Mouse (Mus musculus): Measurements from ENCODE around the gene Tmem44. TPM values are rescaled to one million over a fixed set of nuclear protein-coding genes. Genes with fewer than 3 reads are reported as not detected.
"Not testable (repeated sequence)": the region's sequence is repeated elsewhere in the genome, so short reads cannot be mapped to it uniquely, and the experiment has no call there.

Tmem44 gene
- total RNA-seq, 2 experiments from 2014 or later = 69.9 to 74.0 TPM

GRCm38 (mm10) chr16:30477791-30478190 lies 72.9 kb downstream of the Tmem44 start:
- no peak overlapping the region for H3K4me3 ChIP-seq
- H3K27ac ChIP-seq = no peak overlapping the region
- TF ChIP-seq CTCF (IDR thresholded peaks at IDR 0.05) = no peak
- DNase-seq (ENCODE audit: extremely low spot score in 1 of 2, low spot score in 2 of 2) = no peak
- intact Hi-C loops (cut with DNase I) = no loop called here

GRCm38 (mm10) chr16:30477006-30477405 lies 73.6 kb downstream of the Tmem44 start:
- Histone ChIP-seq H3K27ac (no peak overlapping the region), H3K4me3 (no peak overlapping the region)
- intact Hi-C loops (cut with DNase I) = no loop called here
- DNase-seq (ENCODE audit: extremely low spot score in 1 of 2, low spot score in 2 of 2) = no peak
- TF ChIP-seq CTCF (IDR thresholded peaks at IDR 0.05) = no peak

- TF ChIP-seq CTCF (IDR thresholded peaks at IDR 0.05) = no peak; the same call in 1 of the 2 replicates
- intact Hi-C loops (cut with DNase I) = no loop called here
- no peak overlapping the region for H3K27ac ChIP-seq
Measured at GRCm38 (mm10) chr16:30475633-30476461, 74.8 kb downstream of the Tmem44 start.

GRCm38 (mm10) chr16:30472447-30472846 lies 78.2 kb downstream of the Tmem44 start:
- intact Hi-C loops (cut with DNase I) = no loop called here
- H3K4me3 ChIP-seq = no peak overlapping the region
- H3K27ac ChIP-seq = no peak overlapping the region
- TF ChIP-seq CTCF (IDR thresholded peaks at IDR 0.05) = no peak
- DNase-seq (ENCODE audit: extremely low spot score in 1 of 2, low spot score in 2 of 2) = no peak

More at GRCm38 (mm10) chr16:30475633-30476461, 74.8 kb downstream of the Tmem44 start:
- no peak overlapping the region for H3K4me3 ChIP-seq
- DNase-seq (ENCODE audit: extremely low spot score in 1 of 2, low spot score in 2 of 2) = no peak

- no peak for DNase-seq (ENCODE audit: extremely low spot score in 1 of 2, low spot score in 2 of 2)
- H3K4me3 ChIP-seq = no peak overlapping the region
- no peak for TF ChIP-seq CTCF (IDR thresholded peaks at IDR 0.05)
- intact Hi-C loops (cut with DNase I) = no loop called here
- H3K27ac ChIP-seq = no peak overlapping the region
Measured at GRCm38 (mm10) chr16:30471912-30472311, 78.7 kb downstream of the Tmem44 start.

- no peak for DNase-seq (ENCODE audit: extremely low spot score in 1 of 2, low spot score in 2 of 2)
- Histone ChIP-seq H3K4me3 (no peak overlapping the region), H3K27ac (no peak overlapping the region)
- intact Hi-C loops (cut with DNase I) = no loop called here
- no peak for TF ChIP-seq CTCF (IDR thresholded peaks at IDR 0.05)
Measured at GRCm38 (mm10) chr16:30468944-30469343, 81.7 kb downstream of the Tmem44 start.

GRCm38 (mm10) chr16:30465680-30466298 lies 84.9 kb downstream of the Tmem44 start:
- intact Hi-C loops (cut with DNase I) = no loop called here
- TF ChIP-seq CTCF (IDR thresholded peaks at IDR 0.05) = no peak
- no peak for DNase-seq (ENCODE audit: extremely low spot score in 1 of 2, low spot score in 2 of 2)
- H3K4me3 ChIP-seq = no peak overlapping the region
- H3K27ac ChIP-seq = no peak overlapping the region

GRCm38 (mm10) chr16:30464742-30465141 lies 85.9 kb downstream of the Tmem44 start:
- H3K27ac ChIP-seq; intact Hi-C loops (cut with DNase I); DNase-seq (ENCODE audit: extremely low spot score in 1 of 2, low spot score in 2 of 2); H3K4me3 ChIP-seq: not testable (repeated sequence)

Other genes with a start within 250 kb of the Tmem44 start
- gene Gp5, start 240.1 kb downstream of the Tmem44 start, total RNA-seq (2021) = 1 to 10 TPM in 1 of 2 experiments, under 1 TPM in 1; 0.56 to 1.1 TPM
- 10 to 100 TPM; 71.3 to 73.7 TPM for gene Atp13a3, start 144.9 kb downstream of the Tmem44 start, total RNA-seq (2021)
- gene Lsg1, start 36.8 kb upstream of the Tmem44 start, total RNA-seq (2021) = 10 to 100 TPM; 21.2 to 23.2 TPM
- 10 to 100 TPM; 17.3 to 18.1 TPM for gene Fam43a, start 48.9 kb upstream of the Tmem44 start, total RNA-seq (2021)